Mouse (Mus musculus): ENCODE measurements around the gene Mtg2. TPM values are rescaled to one million over a fixed set of nuclear protein-coding genes. Genes with fewer than 3 reads are reported as not detected.

The Mtg2 gene
- polyA plus RNA-seq, 1 experiment from 2014 or later, result 21.8 TPM

DNA sequence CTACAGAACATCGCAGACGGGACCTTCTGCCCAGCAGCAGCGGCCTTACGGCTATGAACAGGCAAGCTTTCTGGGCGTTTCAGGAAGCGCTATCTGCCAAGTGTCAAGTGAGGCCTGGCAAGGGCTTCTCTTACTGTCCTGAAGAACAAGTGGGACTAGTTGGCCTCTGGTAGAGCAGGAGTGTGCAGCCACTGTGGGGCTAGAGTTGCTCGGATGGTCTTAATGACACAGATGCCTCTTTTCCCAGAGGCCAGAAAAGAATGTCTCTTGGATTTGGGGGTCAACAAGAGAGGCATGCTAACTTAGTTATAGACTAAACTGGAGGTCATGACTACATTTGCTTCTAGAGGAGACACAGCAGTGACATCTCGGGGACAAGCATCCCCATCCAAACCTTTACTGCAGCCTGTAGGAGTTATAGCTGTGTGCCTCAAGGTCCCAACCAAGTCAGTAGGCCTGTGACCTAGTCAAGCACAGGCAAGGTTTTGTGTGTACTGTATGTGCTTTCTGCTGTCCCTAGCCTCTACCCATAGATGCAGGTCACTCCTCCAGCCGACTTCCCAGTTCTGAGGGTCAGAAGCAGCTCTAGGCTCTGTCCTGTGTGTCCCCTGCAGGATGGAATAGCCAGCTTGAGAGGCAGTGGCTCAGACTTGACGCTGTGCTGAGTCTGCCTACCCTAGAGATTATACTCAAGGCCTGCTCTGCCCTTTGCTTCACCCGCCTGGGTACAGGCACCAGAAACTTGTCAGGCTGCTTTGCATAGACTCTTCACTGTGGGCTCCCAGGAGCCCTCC lies 6.9 kb upstream of the Mtg2 start:
- H3K4me2 ChIP-seq, result no peak overlapping the region
- peaks cover 77% of the 10 kb centered on the region for H3K36me3 ChIP-seq
- 95% methylated on average over 11 of the region's 11 CpGs for WGBS
- no peaks in the 10 kb centered on the region for H3K4me1 ChIP-seq
- ATAC-seq (ENCODE audit: insufficient number of reproducible peaks, insufficient read depth, low FRiP score, low TSS enrichment, low read depth), result no peak
- no peak overlapping the region for H3K4me3 ChIP-seq
- no peak overlapping the region for H3K9ac ChIP-seq
- H3K9me3 ChIP-seq, result no peaks in the 10 kb centered on the region
- no peaks in the 10 kb centered on the region for H3K27me3 ChIP-seq
- no peak overlapping the region for H3K27ac ChIP-seq

DNA sequence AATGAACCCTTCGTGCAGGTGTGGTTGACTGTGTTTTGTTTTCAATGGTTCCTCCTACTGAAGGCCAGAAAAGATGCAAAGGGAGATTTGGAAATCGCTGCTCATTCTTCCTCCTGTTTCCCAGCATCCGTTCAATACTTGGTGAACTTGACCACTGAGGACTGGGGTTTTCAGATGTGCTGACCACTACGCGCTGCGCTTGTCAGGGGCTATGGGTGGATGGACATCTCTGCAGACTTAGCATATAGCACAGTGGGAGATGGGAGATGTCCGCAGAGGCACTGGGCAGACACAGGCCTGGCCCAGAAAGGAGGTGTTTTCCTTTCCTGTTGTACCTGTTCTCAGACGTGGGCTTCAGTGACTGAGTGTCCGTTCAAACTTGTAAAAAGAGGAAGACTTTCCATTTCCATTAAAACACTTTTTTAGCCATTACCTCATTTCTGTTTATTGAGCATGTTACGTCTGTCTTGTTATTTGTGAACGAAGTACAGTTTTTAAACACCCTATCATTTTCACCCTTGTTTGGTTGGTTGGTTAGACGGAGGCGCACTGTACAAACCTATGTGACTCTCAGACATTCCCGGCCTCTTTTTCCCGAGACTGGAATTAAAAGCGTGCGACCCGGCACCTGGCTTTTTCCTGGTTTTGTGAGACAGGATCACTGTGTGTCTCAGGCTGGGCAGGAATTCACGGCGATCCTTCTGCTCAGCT lies 463 bp upstream of the Mtg2 start:
- Histone ChIP-seq H3K4me2 (peak overlapping the region; percentile 87), H3K4me1 (peaks cover 11% of the 10 kb centered on the region), H3K36me3 (peaks cover 34% of the 10 kb centered on the region), H3K27me3 (no peaks in the 10 kb centered on the region), H3K27ac (peak overlapping the region; percentile 77; the same call in 1 of the 2 replicates), H3K9ac (peak overlapping the region; percentile 79), H3K9me3 (no peaks in the 10 kb centered on the region), H3K4me3 (peak overlapping the region; percentile 68)
- peak; percentile 37; the same call in 1 of the 2 replicates for ATAC-seq (ENCODE audit: insufficient number of reproducible peaks, insufficient read depth, low FRiP score, low TSS enrichment, low read depth)
- WGBS, result 33% methylated on average over 20 of the region's 20 CpGs

DNA sequence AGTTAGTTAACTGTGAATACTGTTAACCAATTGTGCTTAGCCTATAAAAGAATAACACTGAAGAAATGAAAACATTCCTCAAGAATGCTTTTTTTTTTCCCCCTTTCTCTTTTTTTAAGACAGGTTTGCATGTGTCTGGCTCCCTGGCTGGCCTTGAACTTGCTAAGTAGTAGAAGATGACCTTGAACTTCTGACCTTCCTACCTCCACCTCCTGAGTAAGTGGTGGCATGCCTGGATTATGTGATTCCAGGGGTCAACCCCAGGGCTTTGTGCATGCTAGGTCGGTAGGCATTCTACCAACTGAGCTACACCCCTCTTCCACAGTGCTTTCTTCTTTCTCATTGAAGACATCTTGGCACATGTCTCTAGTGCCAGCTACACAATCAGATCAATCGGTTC lies 1.3 kb downstream of the Mtg2 start:
- Histone ChIP-seq H3K4me1 (peaks cover 11% of the 10 kb centered on the region), H3K27ac (no peak overlapping the region), H3K9me3 (no peaks in the 10 kb centered on the region), H3K4me3 (no peak overlapping the region), H3K4me2 (0 out of 2 replicates have a peak overlapping the region, but pooled peaks have one; percentile 87), H3K9ac (no peak overlapping the region), H3K27me3 (no peaks in the 10 kb centered on the region), H3K36me3 (peaks cover 29% of the 10 kb centered on the region)
- WGBS, result 74% methylated on average over 2 of the region's 2 CpGs
- ATAC-seq (ENCODE audit: insufficient number of reproducible peaks, insufficient read depth, low FRiP score, low TSS enrichment, low read depth), result no peak

- Histone ChIP-seq H3K27me3 (no peaks in the 10 kb centered on the region), H3K36me3 (peaks cover 27% of the 10 kb centered on the region), H3K9ac (no peak overlapping the region), H3K9me3 (no peaks in the 10 kb centered on the region), H3K27ac (no peak overlapping the region), H3K4me2 (no peak overlapping the region), H3K4me1 (peaks cover 11% of the 10 kb centered on the region), H3K4me3 (no peak overlapping the region)
- 90% methylated on average over 7 of the region's 7 CpGs for WGBS
- no peak for ATAC-seq (ENCODE audit: insufficient number of reproducible peaks, insufficient read depth, low FRiP score, low TSS enrichment, low read depth)
These were observed 2.5 kb downstream of the Mtg2 start for GRCm38 (mm10) chr2:180072886-180073285.

GRCm38 (mm10) chr2:180077622-180078021 lies 7.2 kb downstream of the Mtg2 start:
- ATAC-seq (ENCODE audit: insufficient number of reproducible peaks, insufficient read depth, low FRiP score, low TSS enrichment, low read depth), result no peak
- 68% methylated on average over 3 of the region's 3 CpGs for WGBS
- H3K36me3 ChIP-seq, result peaks cover 34% of the 10 kb centered on the region
- no peak overlapping the region for H3K9ac ChIP-seq
- no peak overlapping the region for H3K4me3 ChIP-seq
- no peaks in the 10 kb centered on the region for H3K9me3 ChIP-seq
- H3K27ac ChIP-seq, result no peak overlapping the region
- H3K4me2 ChIP-seq, result no peak overlapping the region
- no peaks in the 10 kb centered on the region for H3K27me3 ChIP-seq
- H3K4me1 ChIP-seq, result no peaks in the 10 kb centered on the region

- Histone ChIP-seq H3K36me3 (peaks cover 46% of the 10 kb centered on the region), H3K27me3 (no peaks in the 10 kb centered on the region), H3K4me2 (no peak overlapping the region), H3K9me3 (no peaks in the 10 kb centered on the region), H3K27ac (no peak overlapping the region), H3K4me3 (no peak overlapping the region), H3K4me1 (peaks cover 13% of the 10 kb centered on the region), H3K9ac (no peak overlapping the region)
- no peak for ATAC-seq (ENCODE audit: insufficient number of reproducible peaks, insufficient read depth, low FRiP score, low TSS enrichment, low read depth)
- 78% methylated on average over 8 of the region's 8 CpGs for WGBS
These were observed 10.3 kb downstream of the Mtg2 start for GRCm38 (mm10) chr2:180080680-180081079.

- H3K27me3 ChIP-seq, result no peaks in the 10 kb centered on the region
- no peak overlapping the region for H3K9ac ChIP-seq
- peaks cover 47% of the 10 kb centered on the region for H3K36me3 ChIP-seq
- no peak for ATAC-seq (ENCODE audit: insufficient number of reproducible peaks, insufficient read depth, low FRiP score, low TSS enrichment, low read depth)
- peaks cover 13% of the 10 kb centered on the region for H3K4me1 ChIP-seq
- no peak overlapping the region for H3K27ac ChIP-seq
- H3K4me3 ChIP-seq, result no peak overlapping the region
- 87% methylated on average over 10 of the region's 10 CpGs for WGBS
- H3K9me3 ChIP-seq, result no peaks in the 10 kb centered on the region
- H3K4me2 ChIP-seq, result no peak overlapping the region
These were observed 12.7 kb downstream of the Mtg2 start for GRCm38 (mm10) chr2:180083063-180083462.

GRCm38 (mm10) chr2:180084565-180084964 lies 14.2 kb downstream of the Mtg2 start:
- no peak overlapping the region for H3K4me2 ChIP-seq
- ATAC-seq (ENCODE audit: insufficient number of reproducible peaks, insufficient read depth, low FRiP score, low TSS enrichment, low read depth), result no peak
- 14% methylated on average over 3 of the region's 3 CpGs for WGBS
- H3K36me3 ChIP-seq, result peaks cover 42% of the 10 kb centered on the region
- peaks cover 13% of the 10 kb centered on the region for H3K4me1 ChIP-seq
- H3K4me3 ChIP-seq, result no peak overlapping the region
- H3K9ac ChIP-seq, result no peak overlapping the region
- no peak overlapping the region for H3K27ac ChIP-seq
- no peaks in the 10 kb centered on the region for H3K27me3 ChIP-seq
- H3K9me3 ChIP-seq, result no peaks in the 10 kb centered on the region

- ATAC-seq (ENCODE audit: insufficient number of reproducible peaks, insufficient read depth, low FRiP score, low TSS enrichment, low read depth), result no peak
- 84% methylated on average over 16 of the region's 16 CpGs for WGBS
These were observed 15.7 kb downstream of the Mtg2 start for GRCm38 (mm10) chr2:180085926-180086636.

GRCm38 (mm10) chr2:180086637-180087027 lies 16.2 kb downstream of the Mtg2 start:
- Histone ChIP-seq H3K27ac (no peak overlapping the region), H3K4me3 (no peak overlapping the region), H3K9me3 (no peaks in the 10 kb centered on the region), H3K27me3 (no peaks in the 10 kb centered on the region), H3K9ac (no peak overlapping the region), H3K36me3 (peaks cover 38% of the 10 kb centered on the region), H3K4me1 (peaks cover 13% of the 10 kb centered on the region), H3K4me2 (no peak overlapping the region)
- WGBS, result 82% methylated on average over 5 of the region's 5 CpGs
- ATAC-seq (ENCODE audit: insufficient number of reproducible peaks, insufficient read depth, low FRiP score, low TSS enrichment, low read depth), result no peak

More at GRCm38 (mm10) chr2:180085926-180086636, 15.7 kb downstream of the Mtg2 start:
- Histone ChIP-seq H3K4me2 (no peak overlapping the region), H3K9ac (0 out of 2 replicates have a peak overlapping the region, but pooled peaks have one; percentile 32), H3K27ac (no peak overlapping the region), H3K36me3 (peaks cover 42% of the 10 kb centered on the region), H3K27me3 (no peaks in the 10 kb centered on the region), H3K4me1 (peaks cover 13% of the 10 kb centered on the region), H3K9me3 (no peaks in the 10 kb centered on the region), H3K4me3 (no peak overlapping the region)

DNA sequence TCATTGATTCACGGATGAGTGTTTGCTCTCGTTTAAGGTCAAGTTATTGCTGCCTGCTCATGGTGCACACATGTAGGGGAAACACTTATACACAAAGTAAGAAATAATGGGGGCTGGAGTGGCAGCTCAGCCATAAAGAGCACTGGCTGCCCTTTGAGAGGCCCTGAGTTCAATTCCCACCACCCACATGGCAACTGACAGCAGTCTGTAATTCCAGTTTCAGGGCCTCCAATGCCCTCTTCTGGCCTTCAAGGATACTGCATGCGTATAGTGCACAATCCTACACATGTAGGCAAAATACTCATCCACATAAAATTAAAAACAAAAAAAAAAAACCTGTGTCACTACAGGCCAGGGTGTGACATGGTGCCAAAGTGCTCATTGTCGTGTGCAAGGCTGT lies 17.1 kb downstream of the Mtg2 start:
- Histone ChIP-seq H3K36me3 (peaks cover 31% of the 10 kb centered on the region), H3K4me3 (no peak overlapping the region), H3K9ac (no peak overlapping the region), H3K4me2 (no peak overlapping the region), H3K27ac (no peak overlapping the region), H3K9me3 (no peaks in the 10 kb centered on the region), H3K27me3 (no peaks in the 10 kb centered on the region), H3K4me1 (peaks cover 13% of the 10 kb centered on the region)
- WGBS, result 91% methylated on average over 4 of the region's 4 CpGs
- ATAC-seq (ENCODE audit: insufficient number of reproducible peaks, insufficient read depth, low FRiP score, low TSS enrichment, low read depth), result no peak
